Mouse (Mus musculus) testis, adult 2 months (tissue): Measurements from ENCODE around the gene Clcn3.

Experiments
- CTCF ChIP-seq: fragments of 200-500 bp; IDR thresholded peaks from 2 replicates; pipeline ENCODE4 v1.5.1; 2012; ENCODE audit warnings: low read depth, mild to moderate bottlenecking, inconsistent platforms, low read length, moderate library complexity; ENCODE audit not compliant: control insufficient read depth, insufficient read depth, insufficient replicate concordance
- POLR2A ChIP-seq: fragments of 200-500 bp; IDR thresholded peaks from 2 replicates; pipeline ENCODE4 v1.6.1; 2012; ENCODE audit warnings: low read depth, mild to moderate bottlenecking, inconsistent platforms, low read length, moderate library complexity; ENCODE audit not compliant: control insufficient read depth

DNA sequence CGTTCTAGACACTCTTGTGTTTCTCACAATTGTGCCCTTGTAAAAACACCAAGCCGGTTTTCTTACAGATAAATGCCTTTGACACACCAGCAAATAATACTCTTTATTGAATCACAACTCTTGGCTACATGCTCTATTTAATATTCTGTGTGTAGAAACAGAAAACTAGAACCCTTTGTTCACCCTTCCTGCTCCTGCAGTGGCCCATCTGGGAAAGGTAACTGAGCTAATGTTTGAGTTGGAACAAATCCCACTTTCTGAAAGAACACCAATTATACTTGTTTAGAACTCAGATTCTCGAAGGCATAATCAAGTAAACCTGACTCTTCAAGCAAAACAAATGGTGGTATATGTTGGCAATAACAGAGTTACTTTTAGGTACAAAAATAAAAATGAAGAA, 17.4 kb downstream of the Clcn3 start:
- no peak for TF ChIP-seq CTCF
- no peak for TF ChIP-seq POLR2A
